Mouse (Mus musculus): ENCODE results near the gene Sfmbt2. TPM values are rescaled to one million over a fixed set of nuclear protein-coding genes. Genes with fewer than 3 reads are reported as not detected.
"Not testable (repeated sequence)": the region's sequence is repeated elsewhere in the genome, so short reads cannot be mapped to it uniquely, and the experiment has no call there.

Sfmbt2 gene
- 2.6 and 3.0 TPM in 2 replicates for polyA plus RNA-seq (2016; fragmentation: Nextera tagmentation; extraction: Ambion mirVana)

DNA sequence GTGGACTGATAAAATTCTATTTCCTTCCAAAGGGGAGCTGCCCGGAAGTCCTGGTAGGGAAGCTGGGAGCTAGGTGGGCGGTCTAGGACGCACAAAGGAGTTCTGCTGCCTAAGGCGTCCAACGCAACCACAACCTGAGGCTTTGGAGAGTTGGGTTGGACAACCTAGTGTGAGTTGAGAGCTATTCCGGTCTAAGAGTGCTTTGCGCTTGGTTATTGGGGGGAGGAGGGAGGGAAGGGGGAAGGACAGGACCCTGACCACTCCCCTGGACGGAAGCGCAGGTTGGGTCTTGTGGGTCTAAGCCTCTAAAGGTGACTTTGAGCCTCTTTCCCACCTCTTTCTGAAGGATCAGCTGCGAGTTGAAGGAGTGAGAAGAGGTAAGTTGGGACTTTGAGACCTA lies at the start of gene Sfmbt2:
Sfmbt2 (plus strand) TSS at position 335 of the 400 bp plus-strand sequence.
- ATAC-seq (ENCODE audit: low FRiP score): no peak
- Histone ChIP-seq H3K9me3 (replicated peaks) (no peaks in the 10 kb centered on the region), H3K4me2 (replicated peaks) (no peak within 1 kb of the TSS), H3K9ac (no peak within 1 kb of the TSS), H3K4me3 (no peak within 1 kb of the TSS), H3K36me3 (no peaks in the 10 kb centered on the region), H3K27me3 (peaks cover 70% of the 10 kb centered on the region), H3K27ac (no peak within 1 kb of the TSS), H3K4me1 (peaks cover 13% of the 10 kb centered on the region)
- 1% methylated on average over 10 of the region's 10 CpGs for WGBS

- ATAC-seq (ENCODE audit: low FRiP score): no peak
- H3K4me2 ChIP-seq (replicated peaks): no peak overlapping the region
- H3K9ac ChIP-seq: no peak overlapping the region
- no peak overlapping the region for H3K4me3 ChIP-seq
- H3K9me3 ChIP-seq (replicated peaks): no peaks in the 10 kb centered on the region
- no peak overlapping the region for H3K27ac ChIP-seq
- H3K36me3 ChIP-seq: no peaks in the 10 kb centered on the region
- H3K27me3 ChIP-seq: no peaks in the 10 kb centered on the region
- H3K4me1 ChIP-seq: no peaks in the 10 kb centered on the region
- WGBS: 75% methylated on average over 6 of the region's 6 CpGs
These were observed 49.2 kb upstream of the Sfmbt2 start for GRCm38 (mm10) chr2:10321093-10321492.

DNA sequence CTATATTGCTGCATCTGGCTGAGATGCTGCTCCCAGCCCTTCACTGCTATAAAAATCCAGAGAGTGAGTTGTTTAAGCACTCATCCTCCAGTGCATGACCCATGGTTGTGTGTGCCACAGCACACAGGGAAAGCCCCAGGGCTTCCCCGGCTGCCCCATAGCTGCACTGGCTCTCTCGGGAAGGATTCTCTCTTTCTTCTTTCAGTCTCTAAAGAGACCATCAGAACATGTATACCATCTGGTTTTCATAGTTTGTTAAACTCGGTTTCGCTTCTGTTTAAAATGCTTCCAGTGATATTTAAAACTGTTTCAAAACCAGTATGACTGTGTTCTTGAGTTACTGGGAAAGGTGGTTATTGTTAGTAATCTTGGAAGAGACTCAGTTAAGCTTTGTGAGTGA lies 47.1 kb upstream of the Sfmbt2 start:
- Histone ChIP-seq H3K36me3 (no peaks in the 10 kb centered on the region), H3K4me2 (replicated peaks) (no peak overlapping the region), H3K9me3 (replicated peaks) (no peaks in the 10 kb centered on the region), H3K9ac (no peak overlapping the region), H3K4me1 (no peaks in the 10 kb centered on the region), H3K27me3 (no peaks in the 10 kb centered on the region), H3K4me3 (no peak overlapping the region), H3K27ac (no peak overlapping the region)
- ATAC-seq (ENCODE audit: low FRiP score): no peak
- WGBS: 79% methylated on average over 4 of the region's 4 CpGs

DNA sequence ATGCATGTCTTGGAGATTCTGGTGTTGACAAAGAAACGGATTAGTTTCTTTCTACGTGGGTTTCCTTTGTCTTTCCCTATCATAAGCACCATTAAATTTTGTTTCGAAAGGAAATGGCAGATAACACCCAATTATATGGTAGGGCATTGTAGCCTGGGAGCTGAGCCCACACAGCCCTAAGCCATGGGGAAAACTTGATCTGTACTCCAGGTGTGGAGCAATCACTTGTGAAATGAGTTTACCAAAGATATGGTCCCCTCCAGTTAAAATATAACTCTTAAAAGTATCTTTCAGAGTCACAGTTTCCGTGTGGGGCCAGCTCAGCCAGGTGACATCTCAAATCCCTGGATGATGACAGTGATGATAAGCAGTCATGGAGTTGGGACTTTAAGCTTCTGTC lies 45.3 kb upstream of the Sfmbt2 start:
- no peak overlapping the region for H3K4me2 ChIP-seq (replicated peaks)
- H3K4me1 ChIP-seq: no peaks in the 10 kb centered on the region
- H3K27me3 ChIP-seq: no peaks in the 10 kb centered on the region
- ATAC-seq (ENCODE audit: low FRiP score): no peak
- no peaks in the 10 kb centered on the region for H3K9me3 ChIP-seq (replicated peaks)
- no peak overlapping the region for H3K4me3 ChIP-seq
- WGBS: 85% methylated on average over 4 of the region's 4 CpGs
- no peak overlapping the region for H3K9ac ChIP-seq
- no peak overlapping the region for H3K27ac ChIP-seq
- no peaks in the 10 kb centered on the region for H3K36me3 ChIP-seq

- no peak overlapping the region for H3K4me3 ChIP-seq
- H3K4me2 ChIP-seq (replicated peaks): no peak overlapping the region
- WGBS: 74% methylated on average over 5 of the region's 5 CpGs
- H3K36me3 ChIP-seq: no peaks in the 10 kb centered on the region
- no peaks in the 10 kb centered on the region for H3K4me1 ChIP-seq
- no peak for ATAC-seq (ENCODE audit: low FRiP score)
- H3K9ac ChIP-seq: no peak overlapping the region
- H3K27me3 ChIP-seq: peaks cover 10% of the 10 kb centered on the region
- no peaks in the 10 kb centered on the region for H3K9me3 ChIP-seq (replicated peaks)
- no peak overlapping the region for H3K27ac ChIP-seq
These were observed 40.1 kb upstream of the Sfmbt2 start for GRCm38 (mm10) chr2:10330216-10330615.

GRCm38 (mm10) chr2:10334299-10334698 lies 36.0 kb upstream of the Sfmbt2 start:
- Histone ChIP-seq H3K9ac (no peak overlapping the region), H3K4me3 (no peak overlapping the region), H3K36me3 (no peaks in the 10 kb centered on the region), H3K4me1 (no peaks in the 10 kb centered on the region), H3K4me2 (replicated peaks) (no peak overlapping the region), H3K9me3 (replicated peaks) (no peaks in the 10 kb centered on the region), H3K27me3 (peaks cover 11% of the 10 kb centered on the region), H3K27ac (no peak overlapping the region)
- no peak for ATAC-seq (ENCODE audit: low FRiP score)
- WGBS: 9% methylated on average over 6 of the region's 6 CpGs

DNA sequence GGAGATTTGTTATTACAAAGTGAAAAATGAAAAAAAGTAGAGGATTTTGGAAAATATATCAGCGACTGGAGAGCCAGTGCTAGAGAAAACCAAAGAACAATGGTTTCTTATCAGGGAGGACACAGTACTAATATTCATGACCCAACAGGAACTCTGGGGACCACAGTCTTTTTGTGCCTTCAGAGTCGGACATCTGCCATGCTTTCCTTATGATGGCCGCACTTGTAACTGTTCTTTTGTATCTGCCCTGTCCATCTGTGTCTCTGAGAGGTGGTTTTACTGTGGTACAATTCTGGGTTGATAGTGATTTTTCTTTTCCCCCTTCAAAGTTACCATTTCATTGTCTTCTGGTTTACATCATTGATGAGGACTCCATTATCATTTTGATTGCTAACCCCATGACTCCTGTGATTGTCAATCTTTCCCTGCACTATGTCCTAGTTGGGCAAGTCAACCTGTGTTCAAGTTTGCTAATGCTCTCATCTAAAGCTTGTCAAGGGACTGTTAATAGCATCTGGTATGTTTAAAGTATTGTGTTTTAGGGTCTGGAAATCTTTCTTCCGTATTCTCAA lies 35.2 kb upstream of the Sfmbt2 start:
- H3K9ac ChIP-seq: no peak overlapping the region
- peaks cover 11% of the 10 kb centered on the region for H3K27me3 ChIP-seq
- H3K9me3 ChIP-seq (replicated peaks): no peaks in the 10 kb centered on the region
- 40% methylated on average over 4 of the region's 4 CpGs for WGBS
- H3K4me1 ChIP-seq: no peaks in the 10 kb centered on the region
- H3K27ac ChIP-seq: no peak overlapping the region
- ATAC-seq (ENCODE audit: low FRiP score): no peak
- no peak overlapping the region for H3K4me2 ChIP-seq (replicated peaks)
- no peaks in the 10 kb centered on the region for H3K36me3 ChIP-seq
- H3K4me3 ChIP-seq: no peak overlapping the region

- Histone ChIP-seq H3K9ac (no peak overlapping the region), H3K4me1 (no peaks in the 10 kb centered on the region), H3K4me2 (replicated peaks) (no peak overlapping the region), H3K27me3 (peaks cover 3% of the 10 kb centered on the region; the same call in 1 of the 2 replicates), H3K4me3 (no peak overlapping the region), H3K27ac (no peak overlapping the region), H3K9me3 (replicated peaks) (no peaks in the 10 kb centered on the region), H3K36me3 (no peaks in the 10 kb centered on the region)
- no peak for ATAC-seq (ENCODE audit: low FRiP score)
- WGBS: 79% methylated on average over 1 of the region's 1 CpGs
These were observed 30.3 kb upstream of the Sfmbt2 start for GRCm38 (mm10) chr2:10340022-10340421.

- no peak overlapping the region for H3K27ac ChIP-seq
- no peak overlapping the region for H3K9ac ChIP-seq
- 87% methylated on average over 5 of the region's 5 CpGs for WGBS
- H3K4me3 ChIP-seq: no peak overlapping the region
- H3K4me2 ChIP-seq (replicated peaks): no peak overlapping the region
- H3K4me1 ChIP-seq: no peaks in the 10 kb centered on the region
- H3K27me3 ChIP-seq: no peaks in the 10 kb centered on the region
- no peaks in the 10 kb centered on the region for H3K36me3 ChIP-seq
- H3K9me3 ChIP-seq (replicated peaks): no peaks in the 10 kb centered on the region
- ATAC-seq (ENCODE audit: low FRiP score): no peak
These were observed 26.8 kb upstream of the Sfmbt2 start for GRCm38 (mm10) chr2:10343523-10343922.

- H3K36me3 ChIP-seq; H3K9me3 ChIP-seq (replicated peaks); H3K27ac ChIP-seq; ATAC-seq (ENCODE audit: low FRiP score); H3K9ac ChIP-seq; H3K4me3 ChIP-seq; H3K27me3 ChIP-seq; H3K4me2 ChIP-seq (replicated peaks); H3K4me1 ChIP-seq: not testable (repeated sequence)
- 96% methylated on average over 1 of the region's 1 CpGs for WGBS
These were observed 26.2 kb upstream of the Sfmbt2 start for GRCm38 (mm10) chr2:10344073-10344472.

- no peaks in the 10 kb centered on the region for H3K9me3 ChIP-seq (replicated peaks)
- no peak overlapping the region for H3K27ac ChIP-seq
- no peak overlapping the region for H3K9ac ChIP-seq
- H3K4me2 ChIP-seq (replicated peaks): no peak overlapping the region
- no peak for ATAC-seq (ENCODE audit: low FRiP score)
- H3K4me3 ChIP-seq: no peak overlapping the region
- H3K27me3 ChIP-seq: no peaks in the 10 kb centered on the region
- WGBS: 95% methylated on average over 4 of the region's 4 CpGs
- no peaks in the 10 kb centered on the region for H3K36me3 ChIP-seq
- no peaks in the 10 kb centered on the region for H3K4me1 ChIP-seq
These were observed 23.1 kb upstream of the Sfmbt2 start for GRCm38 (mm10) chr2:10347193-10347592.

DNA sequence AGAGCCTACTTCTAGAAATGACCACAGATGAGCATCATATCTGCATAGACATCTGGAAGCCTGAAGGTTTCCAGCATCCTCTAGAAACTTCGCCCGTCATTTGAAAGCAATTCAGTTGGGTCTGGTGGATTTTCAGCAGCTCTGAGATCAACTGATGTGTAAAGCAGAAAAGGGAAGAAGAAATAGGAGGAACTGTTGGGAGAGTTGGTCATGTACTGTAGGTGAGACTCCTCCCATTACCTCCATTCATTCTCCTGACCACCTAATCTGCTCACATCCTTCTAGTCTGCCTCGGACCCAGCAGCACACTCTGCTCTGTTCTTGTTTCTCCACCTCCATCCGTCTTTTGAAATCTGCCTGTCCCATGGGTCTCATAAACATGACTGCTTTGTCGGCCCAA lies 22.3 kb upstream of the Sfmbt2 start:
- 82% methylated on average over 5 of the region's 5 CpGs for WGBS
- no peaks in the 10 kb centered on the region for H3K27me3 ChIP-seq
- H3K4me3 ChIP-seq: no peak overlapping the region
- H3K27ac ChIP-seq: no peak overlapping the region
- H3K4me2 ChIP-seq (replicated peaks): no peak overlapping the region
- no peaks in the 10 kb centered on the region for H3K9me3 ChIP-seq (replicated peaks)
- no peaks in the 10 kb centered on the region for H3K4me1 ChIP-seq
- ATAC-seq (ENCODE audit: low FRiP score): no peak
- H3K36me3 ChIP-seq: no peaks in the 10 kb centered on the region
- H3K9ac ChIP-seq: no peak overlapping the region

- Histone ChIP-seq H3K36me3 (no peaks in the 10 kb centered on the region), H3K4me3 (no peak overlapping the region), H3K27me3 (no peaks in the 10 kb centered on the region), H3K4me2 (replicated peaks) (no peak overlapping the region), H3K27ac (no peak overlapping the region), H3K9me3 (replicated peaks) (no peaks in the 10 kb centered on the region), H3K4me1 (no peaks in the 10 kb centered on the region), H3K9ac (no peak overlapping the region)
- WGBS: 22% methylated on average over 4 of the region's 4 CpGs
- ATAC-seq (ENCODE audit: low FRiP score): no peak
These were observed 20.0 kb upstream of the Sfmbt2 start for GRCm38 (mm10) chr2:10350266-10350810.
